Mouse (Mus musculus) inflammation-experienced regulatory T-cells (primary cell): ENCODE measurements around the gene Olfr1018. TPM values are rescaled to one million over a fixed set of nuclear protein-coding genes. Genes with fewer than 3 reads are reported as not detected.

Experiments used
- polyA plus RNA-seq, 2 experiments: library from polyadenylated mRNA; unstranded; fragments of 100-300 nt; shearing (Covaris generic); gene quantifications; one replicate each; pipeline ENCODE4 v1.2.1; 2017

Gene Olfr1018
- polyA plus RNA-seq, result under 1 TPM in 1 of 2 experiments, not detected in 1; 0.66 TPM

DNA sequence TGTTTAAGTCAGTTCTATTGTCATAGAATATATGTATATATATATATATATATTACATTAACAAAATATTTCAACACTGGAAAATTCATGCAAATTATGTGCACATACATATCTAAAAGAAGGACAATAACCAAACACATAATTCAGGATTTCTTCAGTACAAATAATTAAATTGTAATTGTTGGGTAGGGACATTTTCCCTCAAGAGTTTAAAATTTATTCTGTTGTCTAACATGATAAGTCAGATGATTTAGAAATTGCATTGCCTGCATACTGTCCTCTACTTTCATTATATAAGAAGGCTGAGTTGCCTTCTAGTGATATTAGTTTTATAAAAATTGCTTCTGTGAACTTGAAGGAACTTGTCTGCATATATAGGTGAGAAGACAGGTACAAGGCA lies at the start of gene Olfr1018:
Olfr1018 (plus strand) TSS at position 301 of the 400 bp plus-strand sequence.

DNA sequence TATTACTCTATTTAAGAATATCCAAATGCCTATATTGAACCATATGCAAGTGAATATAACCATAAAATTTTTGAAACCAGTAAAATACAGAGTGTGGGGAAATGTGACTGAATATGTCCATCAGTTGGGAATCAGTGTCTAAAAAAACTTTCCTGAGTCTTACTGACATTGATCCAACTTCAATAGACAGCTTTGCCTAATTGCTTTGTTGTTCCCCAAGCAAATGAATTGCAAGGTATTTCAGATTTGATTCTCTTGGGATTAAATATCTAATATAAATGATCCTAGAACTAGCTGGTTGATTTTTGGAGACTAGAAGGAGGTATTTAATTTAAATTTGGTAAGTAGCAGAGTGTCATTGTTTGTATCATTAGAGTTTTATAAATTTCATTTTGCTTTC lies 45.9 kb upstream of the Olfr1018 start, which contains the start of gene Olfr1014:
Olfr1014 (plus strand) TSS at position 301 of the 400 bp plus-strand sequence.

DNA sequence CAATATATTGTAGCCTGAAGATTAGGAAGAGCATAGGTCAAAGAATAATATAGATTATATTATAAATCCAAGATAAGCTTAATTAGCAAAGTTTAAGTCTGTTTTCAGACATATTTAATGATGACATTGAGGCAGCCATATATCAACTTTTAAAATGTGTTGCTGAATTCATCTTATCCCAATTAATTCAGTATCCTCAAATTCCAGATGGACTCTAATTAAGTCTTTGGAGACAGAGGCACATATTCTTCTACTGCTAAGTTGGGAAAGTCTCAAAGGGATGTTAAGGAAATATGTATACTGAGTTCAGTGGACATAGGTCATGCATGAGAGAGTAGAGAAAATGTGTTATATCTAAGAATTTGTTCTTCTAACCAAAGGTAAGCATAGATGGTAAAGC lies 36.6 kb upstream of the Olfr1018 start, which contains the start of gene Olfr1015:
Olfr1015 (plus strand) TSS at position 301 of the 400 bp plus-strand sequence.

DNA sequence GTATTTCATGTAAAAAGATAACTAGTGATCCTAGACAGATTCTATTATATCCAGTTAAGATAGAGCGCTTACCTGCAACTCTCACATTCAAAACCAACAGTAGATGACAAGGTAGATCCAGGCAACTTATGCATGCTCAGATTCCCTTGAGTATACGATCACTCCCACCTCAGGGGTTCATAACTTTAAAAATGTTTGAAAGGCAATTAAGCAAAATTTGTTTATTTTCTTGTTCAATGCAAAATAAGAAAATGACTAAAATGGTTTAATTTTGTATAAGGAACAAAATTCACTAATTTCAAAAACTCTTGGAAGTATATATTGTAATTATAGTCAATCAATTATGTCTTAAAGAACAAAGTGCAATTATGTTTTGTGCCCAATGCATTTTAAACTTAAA lies 15.8 kb upstream of the Olfr1018 start, which contains the start of gene Olfr1016:
Olfr1016 (minus strand) TSS at position 101 of the 400 bp plus-strand sequence.

DNA sequence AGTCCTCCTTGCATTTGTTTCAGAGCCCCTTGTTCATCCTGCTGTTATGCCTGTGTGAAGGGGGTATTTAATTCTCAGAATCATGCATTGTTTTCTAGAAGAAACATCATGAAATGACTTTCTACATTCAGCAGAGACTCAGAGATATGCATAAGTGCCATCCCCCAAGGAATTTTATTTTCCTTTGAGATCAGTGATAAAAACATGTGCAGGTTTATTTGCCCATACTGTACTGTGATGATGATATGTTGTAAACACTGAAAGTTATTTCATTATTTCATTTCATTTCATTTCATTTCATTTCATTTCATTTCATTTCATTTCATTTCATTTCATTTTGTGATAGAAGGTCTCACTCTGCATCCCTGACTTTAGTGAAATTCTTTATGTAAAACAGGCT lies 27.1 kb downstream of the Olfr1018 start, which contains the start of gene Olfr1019:
Olfr1019 (minus strand) TSS at position 101 of the 400 bp plus-strand sequence.

DNA sequence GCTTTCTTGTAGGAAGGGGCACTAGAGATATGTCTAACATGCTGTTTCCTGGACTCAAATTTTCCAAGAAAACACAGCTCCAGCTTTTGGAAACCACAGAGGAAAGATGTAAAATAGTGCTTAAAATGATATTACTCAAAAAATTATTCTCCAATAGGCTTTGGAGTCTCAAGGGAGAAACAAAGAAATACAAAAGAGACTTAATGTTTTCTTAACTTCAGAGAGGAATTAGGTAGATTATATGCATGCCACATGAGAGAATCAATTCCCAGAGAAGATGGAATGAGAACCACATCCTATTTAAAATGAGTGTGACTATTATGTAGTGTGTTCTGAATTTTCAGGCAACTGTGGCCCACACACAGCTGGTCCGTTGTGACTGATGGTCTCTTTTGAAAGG lies 28.5 kb downstream of the Olfr1018 start, which contains the start of gene Olfr1020:
Olfr1020 (plus strand) TSS at position 301 of the 400 bp plus-strand sequence.

DNA sequence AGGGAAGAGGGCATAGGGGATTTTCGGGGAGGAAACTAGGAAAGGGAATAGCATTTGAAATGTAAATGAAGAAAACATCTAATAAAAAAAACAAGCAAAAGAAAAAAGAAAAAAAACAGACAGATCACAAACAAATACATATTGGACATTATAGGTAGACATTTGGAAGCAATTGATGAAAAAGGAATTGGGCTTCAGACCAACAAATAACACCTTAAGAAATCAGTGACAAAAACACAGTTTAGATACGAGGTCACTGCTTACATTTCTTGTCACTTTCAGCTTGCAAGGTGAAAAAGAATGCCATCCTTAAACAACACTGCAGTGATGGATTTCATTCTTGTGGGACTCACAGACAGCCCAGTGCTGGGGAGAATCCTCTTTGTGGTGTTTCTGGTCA lies 50.0 kb downstream of the Olfr1018 start, which contains the start of gene Olfr1022:
Olfr1022 (plus strand) TSS at position 301 of the 400 bp plus-strand sequence.

Other genes starting within 250 kb of the Olfr1018 start
- not detected for gene Olfr996, start 239.3 kb upstream of the Olfr1018 start, polyA plus RNA-seq
- not detected for gene Olfr998, start 229.5 kb upstream of the Olfr1018 start, polyA plus RNA-seq
- gene Olfr1000, start 206.6 kb upstream of the Olfr1018 start, polyA plus RNA-seq, result not detected
- not detected for gene Olfr1002, start 167.8 kb upstream of the Olfr1018 start, polyA plus RNA-seq
- gene Olfr154, start 154.0 kb upstream of the Olfr1018 start, polyA plus RNA-seq, result not detected
- not detected for gene Olfr1006, start 139.7 kb upstream of the Olfr1018 start, polyA plus RNA-seq
- not detected for gene Olfr1008, start 129.0 kb upstream of the Olfr1018 start, polyA plus RNA-seq
- gene Olfr1009, start 103.1 kb upstream of the Olfr1018 start, polyA plus RNA-seq, result not detected
- gene Olfr1012, start 55.7 kb upstream of the Olfr1018 start, polyA plus RNA-seq, result under 1 TPM in 1 of 2 experiments, not detected in 1; 0.05 TPM
- gene Olfr1013, start 51.4 kb upstream of the Olfr1018 start, polyA plus RNA-seq, result not detected
- under 1 TPM in 1 of 2 experiments, not detected in 1; 0.17 TPM for gene Olfr1014, start 45.8 kb upstream of the Olfr1018 start, polyA plus RNA-seq
- gene Olfr1015, start 36.5 kb upstream of the Olfr1018 start, polyA plus RNA-seq, result not detected
- under 1 TPM in 1 of 2 experiments, not detected in 1; 0.40 TPM for gene Olfr1016, start 15.9 kb upstream of the Olfr1018 start, polyA plus RNA-seq
- not detected for gene Olfr1019, start 27.0 kb downstream of the Olfr1018 start, polyA plus RNA-seq
- gene Olfr1020, start 28.6 kb downstream of the Olfr1018 start, polyA plus RNA-seq, result 1 to 10 TPM in 1 of 2 experiments, under 1 TPM in 1; 0.10 to 1.7 TPM
- not detected for gene Olfr1022, start 50.1 kb downstream of the Olfr1018 start, polyA plus RNA-seq
- not detected for gene Olfr1023, start 67.2 kb downstream of the Olfr1018 start, polyA plus RNA-seq
- gene Olfr1024, start 86.6 kb downstream of the Olfr1018 start, polyA plus RNA-seq, result not detected
- gene Olfr1025-ps1, start 96.7 kb downstream of the Olfr1018 start, polyA plus RNA-seq, result not detected
- gene Olfr1026, start 103.1 kb downstream of the Olfr1018 start, polyA plus RNA-seq, result 1 to 10 TPM in 1 of 2 experiments, not detected in 1; 1.2 TPM
- under 1 TPM in 1 of 2 experiments, not detected in 1; 0.66 TPM for gene Olfr1028, start 132.0 kb downstream of the Olfr1018 start, polyA plus RNA-seq
- under 1 TPM; 0.07 to 0.39 TPM for gene Olfr1029, start 155.4 kb downstream of the Olfr1018 start, polyA plus RNA-seq
- under 1 TPM; 0.37 to 0.62 TPM for gene Olfr1030, start 160.8 kb downstream of the Olfr1018 start, polyA plus RNA-seq
- gene Olfr1031, start 171.8 kb downstream of the Olfr1018 start, polyA plus RNA-seq, result not detected
- not detected for gene Olfr1032, start 187.1 kb downstream of the Olfr1018 start, polyA plus RNA-seq
- 1 to 10 TPM; 1.7 to 5.1 TPM for gene Olfr1033, start 202.2 kb downstream of the Olfr1018 start, polyA plus RNA-seq
- not detected for gene Olfr1034, start 227.4 kb downstream of the Olfr1018 start, polyA plus RNA-seq